Mouse (Mus musculus) hindbrain, postnatal 0 days (tissue): ENCODE measurements around the gene Coq9. TPM values are rescaled to one million over a fixed set of nuclear protein-coding genes. Genes with fewer than 3 reads are reported as not detected.

ENCODE experiments used
- ATAC-seq: fragments of 200-750 bp; cut with Nextera tagmentation; 2 replicates; pipeline ENCODE4 v1.8.0; 2017; ENCODE audit warnings: mild to moderate bottlenecking, moderate TSS enrichment, moderate library complexity
- DNase-seq: peaks from one replicate; pipeline ENCODE4 v3.0.0-alpha.2; 2015; ENCODE audit warnings: low spot score
- H3K27ac ChIP-seq: fragments of 300-500 bp; sonication (generic); 2 replicates; pipeline ENCODE4 v1.5.1; 2014; ENCODE audit warnings: mild to moderate bottlenecking
- H3K27me3 ChIP-seq: fragments of 300-500 bp; sonication (generic); 2 replicates; pipeline ENCODE4 v1.6.1; 2014; ENCODE audit warnings: low read length, mixed read lengths; ENCODE audit not compliant: insufficient read depth
- H3K36me3 ChIP-seq: fragments of 300-500 bp; sonication (generic); 2 replicates; pipeline ENCODE4 v1.6.1; 2014; ENCODE audit warnings: low read length, mixed read lengths; ENCODE audit not compliant: insufficient read depth
- H3K4me1 ChIP-seq: fragments of 300-500 bp; sonication (generic); 2 replicates; pipeline ENCODE4 v1.6.1; 2014; ENCODE audit warnings: antibody characterized with exemption, low read length, mixed read lengths; ENCODE audit not compliant: insufficient read depth
- H3K4me2 ChIP-seq: fragments of 300-500 bp; sonication (generic); 2 replicates; pipeline ENCODE4 v1.6.1; 2014; ENCODE audit warnings: low read depth, mild to moderate bottlenecking, low read length, moderate library complexity, mixed read lengths
- H3K4me3 ChIP-seq: fragments of 300-500 bp; sonication (generic); 2 replicates; pipeline ENCODE4 v1.5.1; 2014; ENCODE audit warnings: low read length
- H3K9ac ChIP-seq: fragments of 300-500 bp; sonication (generic); replicated peaks from 2 replicates; pipeline ENCODE4 v1.6.1; 2014; ENCODE audit warnings: mild to moderate bottlenecking, low read length, moderate library complexity, mixed read lengths
- H3K9me3 ChIP-seq: fragments of 300-500 bp; sonication (generic); 2 replicates; pipeline ENCODE4 v1.6.1; 2016; ENCODE audit warnings: low read length, mixed read lengths
- CTCF ChIP-seq: IDR thresholded peaks from 2 replicates; pipeline ENCODE4 v1.5.1; 2016; ENCODE audit warnings: antibody characterized with exemption, control low read depth, low read depth
- WGBS: fragments of 180-500 bp; shearing (Covaris S2); extraction: QIAGEN DNeasy Blood & Tissue Kit; methylation state at CpG from one replicate; pipeline ENCODE4 v1.1.7; 2014; 5-methylcytosine and 5-hydroxymethylcytosine counted together
- polyA plus RNA-seq: library from polyadenylated mRNA; unstranded; fragments of >200 nt; fragmentation: Nextera tagmentation; extraction: Ambion mirVana; gene quantifications from 2 replicates; pipeline ENCODE4 v1.2.1, GENCODE M21; 2015
- total RNA-seq: library from RNA; depleted of rRNA; stranded (reverse); fragments of >200 nt; gene quantifications from 2 replicates; pipeline ENCODE4 v1.2.3, GENCODE M21; 2014

Coq9 gene
- total and polyA plus RNA-seq, 2 experiments from 2014 or later: 54.7 to 133 TPM

DNA sequence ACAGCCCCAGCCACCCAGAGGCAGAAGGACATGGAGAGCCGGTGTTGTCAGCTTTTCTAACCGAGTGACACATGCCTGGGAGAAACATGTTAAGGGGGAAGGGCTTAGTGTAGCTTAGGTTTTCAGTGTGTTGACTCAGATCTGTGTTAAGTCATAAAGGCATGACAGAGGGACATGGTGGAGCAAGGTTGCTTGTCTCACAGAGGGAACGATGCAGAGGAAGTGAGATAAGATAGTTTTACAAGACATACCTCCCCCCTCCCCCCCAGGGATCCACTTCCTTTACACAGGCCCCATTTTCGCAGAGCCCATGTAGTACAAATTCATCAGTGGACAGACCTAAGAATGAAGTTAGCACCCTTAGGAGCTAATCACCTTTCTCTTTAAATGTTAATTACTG, 35.7 kb upstream of the Coq9 start:
- Histone ChIP-seq H3K9me3 (no peaks in the 10 kb centered on the region), H3K4me2 (no peak overlapping the region), H3K27ac (no peak overlapping the region), H3K36me3 (no peaks in the 10 kb centered on the region), H3K4me3 (no peak overlapping the region), H3K9ac (no peak overlapping the region), H3K4me1 (no peaks in the 10 kb centered on the region), H3K27me3 (no peaks in the 10 kb centered on the region)
- WGBS: 86% methylated on average over 4 of the region's 4 CpGs
- DNase-seq (no peak), ATAC-seq (no peak)
- no peak for TF ChIP-seq CTCF

DNA sequence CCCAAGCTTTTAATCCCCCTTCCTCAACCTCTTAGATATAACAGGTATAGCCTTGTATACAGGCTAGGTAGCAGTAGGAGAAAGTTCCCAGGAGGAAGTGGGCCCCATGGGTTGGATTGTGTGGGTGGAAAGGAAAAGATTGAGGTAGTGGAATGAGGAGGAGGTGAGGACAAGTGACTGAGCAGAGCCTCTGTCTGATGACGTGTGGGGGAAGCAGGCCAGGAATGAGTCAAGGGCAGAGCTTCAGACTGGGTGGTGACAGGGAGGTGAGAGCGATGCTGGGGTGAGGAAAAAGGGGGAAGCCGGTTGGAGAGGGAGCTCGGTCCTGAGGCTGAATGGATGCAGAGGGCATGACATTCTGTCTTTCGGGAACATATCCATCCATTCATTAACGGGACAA, 34.6 kb upstream of the Coq9 start:
- Histone ChIP-seq H3K9me3 (no peaks in the 10 kb centered on the region), H3K4me2 (no peak overlapping the region), H3K36me3 (no peaks in the 10 kb centered on the region), H3K9ac (no peak overlapping the region), H3K4me1 (no peaks in the 10 kb centered on the region), H3K4me3 (no peak overlapping the region), H3K27me3 (no peaks in the 10 kb centered on the region), H3K27ac (no peak overlapping the region)
- no peak for ATAC-seq
- no peak for TF ChIP-seq CTCF
- 75% methylated on average over 6 of the region's 6 CpGs for WGBS
- DNase-seq: no peak

DNA sequence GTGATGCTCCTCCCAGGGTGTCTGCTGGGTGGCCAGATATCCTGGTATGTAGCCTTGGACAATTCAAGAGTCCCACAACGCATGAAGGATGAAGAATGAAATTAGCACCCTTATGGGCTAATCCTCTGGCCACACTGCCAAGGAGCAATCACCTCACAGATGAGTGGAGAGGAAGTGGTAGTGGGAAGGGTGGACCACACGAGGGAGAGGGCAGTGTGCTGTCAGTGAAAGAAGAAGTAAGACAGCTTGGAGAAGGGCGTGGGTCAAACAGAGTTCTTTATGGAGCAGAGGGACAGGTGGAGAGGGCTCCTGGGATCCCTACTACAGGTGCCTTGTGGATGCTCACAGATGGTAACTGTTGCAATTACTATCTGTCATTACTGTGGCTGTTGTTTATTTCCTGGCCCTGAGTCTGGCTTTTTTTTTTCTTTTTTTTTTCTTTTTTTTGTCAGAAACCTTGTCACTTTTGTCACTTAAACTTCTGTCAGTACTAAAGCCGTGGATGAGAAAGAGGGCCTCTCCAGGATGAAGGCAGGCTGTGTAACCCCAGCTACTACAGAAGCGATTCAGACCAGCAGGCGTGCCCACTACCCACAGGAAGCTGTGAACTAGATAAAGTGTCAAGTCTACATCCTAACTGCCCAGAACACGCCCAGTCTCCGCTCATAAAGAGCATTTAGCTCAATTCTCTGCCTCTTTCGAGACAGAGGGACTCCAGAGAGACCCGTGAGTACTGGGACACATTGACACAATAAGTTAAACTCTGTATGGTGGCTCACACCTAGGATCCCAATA, 33.4 kb upstream of the Coq9 start:
- TF ChIP-seq CTCF: no peak
- DNase-seq: no peak
- Histone ChIP-seq H3K4me2 (no peak overlapping the region), H3K27me3 (no peaks in the 10 kb centered on the region), H3K27ac (no peak overlapping the region), H3K4me3 (no peak overlapping the region), H3K9ac (no peak overlapping the region), H3K4me1 (no peaks in the 10 kb centered on the region), H3K36me3 (no peaks in the 10 kb centered on the region), H3K9me3 (no peaks in the 10 kb centered on the region)
- 77% methylated on average over 10 of the region's 10 CpGs for WGBS
- ATAC-seq: no peak

DNA sequence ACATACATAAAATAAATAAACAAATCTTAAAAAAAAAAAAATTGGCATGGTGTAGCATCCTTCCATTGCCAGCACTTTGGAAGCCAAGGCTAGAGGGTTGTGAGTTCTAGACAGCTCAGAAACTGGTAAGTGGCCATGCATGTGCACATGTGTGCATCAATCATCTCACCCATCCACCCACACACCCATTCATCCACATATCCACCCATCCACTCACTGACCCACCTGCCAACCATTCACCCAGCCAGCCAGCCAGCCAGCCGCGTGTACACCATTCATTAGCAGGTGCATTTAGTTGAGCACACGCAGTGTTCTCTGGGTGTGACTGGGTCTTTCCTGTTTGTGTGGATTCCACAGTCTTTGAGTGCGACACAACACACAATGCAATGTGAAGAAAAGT, 32.3 kb upstream of the Coq9 start:
- Histone ChIP-seq H3K4me1 (no peaks in the 10 kb centered on the region), H3K9ac (no peak overlapping the region), H3K36me3 (no peaks in the 10 kb centered on the region), H3K9me3 (no peaks in the 10 kb centered on the region), H3K4me3 (no peak overlapping the region), H3K27me3 (no peaks in the 10 kb centered on the region), H3K4me2 (no peak overlapping the region), H3K27ac (no peak overlapping the region)
- no peak for TF ChIP-seq CTCF
- ATAC-seq (no peak), DNase-seq (no peak)
- 44% methylated on average over 4 of the region's 4 CpGs for WGBS

DNA sequence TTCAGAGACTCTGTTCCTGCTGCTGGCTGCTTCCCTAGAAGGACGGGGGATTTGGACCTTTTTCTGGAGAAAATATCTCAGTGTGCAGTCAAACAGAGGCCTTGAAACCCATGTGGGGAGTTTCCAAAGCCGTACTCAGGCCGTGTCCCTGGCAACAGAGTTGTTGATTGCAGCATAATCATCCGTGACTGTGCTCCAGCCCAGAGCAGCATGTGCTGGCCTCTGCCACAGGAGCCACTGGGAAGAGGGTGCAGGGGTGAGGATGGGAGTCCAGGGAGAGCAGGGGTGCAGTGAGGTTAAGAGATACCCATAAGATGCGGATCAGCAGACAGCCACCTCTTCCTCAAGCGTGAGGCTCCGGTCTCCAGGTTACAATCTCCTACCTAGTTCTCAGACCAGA, 30.6 kb upstream of the Coq9 start:
- Histone ChIP-seq H3K27ac (no peak overlapping the region), H3K4me2 (no peak overlapping the region), H3K36me3 (no peaks in the 10 kb centered on the region), H3K9me3 (no peaks in the 10 kb centered on the region), H3K4me3 (no peak overlapping the region), H3K27me3 (no peaks in the 10 kb centered on the region), H3K4me1 (no peaks in the 10 kb centered on the region), H3K9ac (no peak overlapping the region)
- DNase-seq (peak; percentile 21), ATAC-seq (no peak)
- 45% methylated on average over 7 of the region's 7 CpGs for WGBS
- no peak for TF ChIP-seq CTCF

DNA sequence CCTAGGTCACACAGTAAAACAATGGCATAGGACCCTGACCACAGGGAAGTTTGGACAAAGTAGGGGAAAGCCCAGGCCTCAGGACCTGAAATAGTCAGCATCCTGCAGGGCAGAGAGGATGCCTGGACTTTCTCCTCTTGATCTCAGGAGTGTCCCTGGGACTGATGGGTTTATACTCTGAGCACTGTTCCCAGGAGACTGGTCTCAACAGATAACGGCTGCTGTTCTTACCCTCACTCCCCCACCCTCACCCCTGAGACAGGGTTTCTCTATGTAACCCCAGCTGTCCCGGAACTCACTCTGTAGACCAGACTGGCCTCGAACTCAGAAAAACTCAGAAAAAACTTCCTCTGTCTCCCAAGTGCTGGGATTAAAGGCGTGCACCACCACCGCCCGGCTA, 29.7 kb upstream of the Coq9 start:
- Histone ChIP-seq H3K27me3 (no peaks in the 10 kb centered on the region), H3K4me2 (no peak overlapping the region), H3K4me3 (no peak overlapping the region), H3K9me3 (no peaks in the 10 kb centered on the region), H3K27ac (no peak overlapping the region), H3K9ac (no peak overlapping the region), H3K36me3 (no peaks in the 10 kb centered on the region), H3K4me1 (no peaks in the 10 kb centered on the region)
- no peak for DNase-seq
- 87% methylated on average over 6 of the region's 6 CpGs for WGBS
- ATAC-seq: no peak
- no peak for TF ChIP-seq CTCF

DNA sequence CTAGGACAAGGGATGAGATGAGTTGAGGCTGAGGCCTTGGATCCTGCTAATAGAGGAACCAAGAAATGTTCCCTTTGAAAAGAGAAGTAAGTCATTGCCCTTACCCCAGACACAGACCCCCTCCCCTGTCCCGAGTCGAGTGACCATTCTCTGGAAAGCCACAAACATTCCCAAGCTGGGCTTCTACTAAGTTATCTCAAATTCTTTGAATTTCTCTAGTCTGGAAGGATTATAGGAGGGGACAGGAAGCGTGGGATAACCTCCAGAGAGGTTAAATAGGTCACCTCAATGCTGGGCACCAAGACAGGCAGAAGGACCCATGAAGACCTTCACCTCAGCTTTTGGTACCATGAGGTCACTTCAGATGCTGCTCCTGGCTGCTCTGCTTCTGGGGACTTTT, 28.0 kb upstream of the Coq9 start, which contains the start of gene Ccl17:
Ccl17 (plus strand) TSS at position 301 of the 400 bp plus-strand sequence.
- Histone ChIP-seq H3K36me3 (no peaks in the 10 kb centered on the region), H3K4me3 (no peak within 1 kb of the TSS), H3K27ac (no peak within 1 kb of the TSS), H3K9me3 (no peaks in the 10 kb centered on the region), H3K4me1 (no peaks in the 10 kb centered on the region), H3K27me3 (no peaks in the 10 kb centered on the region), H3K4me2 (no peak within 1 kb of the TSS), H3K9ac (no peak within 1 kb of the TSS)
- WGBS: 77% methylated on average over 3 of the region's 3 CpGs
- no peak for DNase-seq
- no peak for ATAC-seq
- no peak for TF ChIP-seq CTCF
